Mouse (Mus musculus): ENCODE measurements around the gene Ppp1r12b.

Gene Ppp1r12b

DNA sequence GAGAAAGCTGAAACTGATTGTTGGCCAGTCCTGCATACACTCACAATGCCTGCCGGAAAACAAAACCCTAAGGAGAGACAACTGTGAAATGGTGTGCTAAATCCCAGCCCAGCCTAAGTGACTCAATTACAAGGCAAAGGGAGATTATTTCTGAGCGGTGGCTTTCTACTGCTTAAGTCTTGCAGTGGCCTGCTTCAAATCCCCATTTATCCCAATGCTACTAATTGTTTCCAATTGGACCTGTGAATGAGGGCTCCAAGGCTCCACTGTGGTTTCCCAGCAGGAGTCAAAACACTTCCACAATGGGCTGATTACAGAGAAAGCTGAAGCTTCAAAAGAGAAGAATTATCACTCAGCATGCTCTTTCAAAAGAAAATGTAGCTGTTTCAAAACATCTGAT, 95.2 kb downstream of the Ppp1r12b start:
- in situ Hi-C loops (cut with MboI; ENCODE audit: unreplicated experiment in 2 of 2), result loop anchor here (10.0 to 25.0 kb wide), 6 partner anchors 104 to 498 kb away; partner anchors contain the start of genes Lgr6 (in 2 of the 2), Tmem183a (in 2 of the 2), Ptpn7 (in 1 of the 2) and Ube2t (in 1 of the 2)

DNA sequence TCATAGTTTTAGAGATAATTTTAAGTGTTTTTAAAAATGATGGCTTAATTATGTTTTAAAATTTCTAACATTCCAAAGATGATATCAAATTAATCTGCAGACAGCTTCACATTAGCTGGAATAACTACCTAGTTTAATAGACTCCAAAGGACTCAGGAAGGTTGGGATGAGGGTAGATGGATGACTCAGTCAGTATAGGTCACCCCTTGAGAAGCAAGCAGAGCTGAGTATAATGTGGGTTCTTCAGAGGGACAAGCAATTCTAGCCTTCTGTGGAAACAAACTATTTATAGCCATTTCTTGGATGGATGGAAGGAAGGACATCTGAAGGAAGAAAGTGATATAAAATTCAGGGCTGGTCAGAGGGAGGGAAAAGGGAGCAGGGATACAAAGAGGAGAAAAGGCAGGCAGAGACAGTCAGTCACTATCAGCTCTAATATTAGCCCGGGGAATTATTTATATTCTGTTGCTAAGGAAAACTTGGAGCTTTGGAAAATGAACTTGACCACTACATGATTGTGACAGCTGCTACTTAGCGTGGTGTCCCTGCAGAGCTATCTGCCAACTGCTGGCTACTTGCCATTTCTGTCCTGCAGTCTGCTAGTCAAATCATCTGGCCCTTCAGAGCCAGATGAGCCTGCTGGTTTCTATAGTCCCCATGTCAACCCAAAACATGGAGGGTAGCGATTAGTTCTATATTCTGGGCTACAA, 97.2 kb downstream of the Ppp1r12b start:
- in situ Hi-C loops (cut with MboI; ENCODE audit: unreplicated experiment in 2 of 2), result loop anchor here (10.0 to 25.0 kb wide), 3 partner anchors 214 to 496 kb away; partner anchors contain the start of genes Lgr6 (in 1 of the 2), Syt2 (in 1 of the 2) and Tmem183a (in 1 of the 2)

DNA sequence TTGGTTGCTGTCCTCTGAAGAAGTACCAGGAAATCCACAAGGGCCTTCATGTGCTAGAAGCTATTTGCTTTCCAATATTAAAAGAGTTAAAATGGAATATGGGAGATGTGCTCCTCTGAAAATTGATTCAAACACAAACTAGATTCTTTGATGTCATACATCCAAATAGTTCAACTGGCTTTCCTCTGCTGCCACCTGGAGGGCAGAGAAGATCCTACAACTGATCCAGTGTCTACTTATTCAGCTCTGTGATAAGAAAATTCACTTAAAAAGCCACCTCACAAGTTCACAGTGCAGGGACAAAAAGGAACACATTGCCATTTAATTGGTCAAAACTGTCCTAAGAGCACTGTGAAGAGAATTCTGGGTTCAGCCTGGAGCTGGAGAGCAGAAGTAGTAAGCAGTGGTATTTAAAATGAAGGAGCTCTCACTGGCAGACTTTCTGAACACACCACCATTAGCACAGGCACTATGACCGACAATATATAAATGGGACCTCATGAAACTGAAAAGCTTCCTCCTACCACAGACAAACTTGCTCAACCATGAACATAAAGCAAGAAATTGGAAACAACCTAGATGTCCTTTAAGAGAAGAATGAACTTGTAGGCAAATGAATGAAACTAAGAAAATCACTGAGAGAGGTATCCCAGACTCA, 101.3 kb downstream of the Ppp1r12b start:
- in situ Hi-C loops (cut with MboI; ENCODE audit: unreplicated experiment in 2 of 2), result loop anchor here (5.0 to 25.0 kb wide), 4 partner anchors 107 to 492 kb away; partner anchors contain the start of genes Lgr6 (in 1 of the 2), Syt2 (in 1 of the 2) and Tmem183a (in 1 of the 2)

DNA sequence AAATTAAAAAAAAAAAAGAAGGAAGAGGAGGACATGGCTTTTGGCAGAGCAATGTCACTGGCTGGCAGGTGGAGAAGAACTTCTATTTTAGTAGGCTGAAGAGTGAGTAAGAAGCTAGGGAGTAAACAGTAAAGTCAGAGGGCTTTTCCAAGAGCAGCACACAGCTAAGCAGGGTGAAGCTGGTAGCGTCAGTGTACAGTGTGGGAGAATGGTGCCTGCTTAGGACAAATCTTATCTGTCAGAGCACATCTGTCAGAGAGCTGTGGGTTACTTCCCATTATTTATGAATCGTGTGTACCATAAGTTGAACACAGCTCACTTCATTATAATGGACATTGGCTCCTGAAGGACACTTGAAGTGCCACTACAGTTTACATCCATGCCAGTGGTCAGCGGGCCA, 102.9 kb downstream of the Ppp1r12b start:
- in situ Hi-C loops (cut with MboI; ENCODE audit: unreplicated experiment in 2 of 2), result loop anchor here (5.0 to 25.0 kb wide), 4 partner anchors 105 to 490 kb away; partner anchors contain the start of genes Lgr6 (in 1 of the 2), Syt2 (in 1 of the 2) and Tmem183a (in 1 of the 2)

DNA sequence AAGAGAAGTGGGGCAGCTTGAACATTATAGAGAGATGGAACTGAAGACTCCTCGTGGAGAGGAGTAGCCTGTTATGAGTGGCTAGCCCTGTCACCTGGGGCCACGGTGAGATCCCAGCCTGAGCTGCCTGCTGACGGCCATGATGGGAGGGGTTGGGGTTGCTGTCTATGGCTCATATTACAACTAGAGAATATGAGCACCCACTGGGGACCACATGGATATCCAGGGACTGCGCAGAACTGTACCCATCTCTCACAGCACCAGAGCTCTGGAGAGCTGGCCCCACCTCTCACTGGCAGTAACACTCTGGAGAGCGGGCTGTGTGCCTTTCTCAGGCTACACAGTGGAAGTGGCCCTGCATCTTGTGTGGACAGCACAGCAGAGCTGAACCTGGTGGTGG, 104.5 kb downstream of the Ppp1r12b start:
- in situ Hi-C loops (cut with MboI; ENCODE audit: unreplicated experiment in 2 of 2), result loop anchor here (5.0 to 25.0 kb wide), 4 partner anchors 104 to 489 kb away; partner anchors contain the start of genes Lgr6 (in 1 of the 2), Syt2 (in 1 of the 2) and Tmem183a (in 1 of the 2)

- in situ Hi-C loops (cut with MboI; ENCODE audit: unreplicated experiment in 2 of 2), result loop anchor here (5.0 to 25.0 kb wide), 4 partner anchors 103 to 488 kb away; partner anchors contain the start of genes Lgr6 (in 1 of the 2), Syt2 (in 1 of the 2) and Tmem183a (in 1 of the 2)
These were observed 105.4 kb downstream of the Ppp1r12b start for GRCm38 (mm10) chr1:134850361-134850760.

DNA sequence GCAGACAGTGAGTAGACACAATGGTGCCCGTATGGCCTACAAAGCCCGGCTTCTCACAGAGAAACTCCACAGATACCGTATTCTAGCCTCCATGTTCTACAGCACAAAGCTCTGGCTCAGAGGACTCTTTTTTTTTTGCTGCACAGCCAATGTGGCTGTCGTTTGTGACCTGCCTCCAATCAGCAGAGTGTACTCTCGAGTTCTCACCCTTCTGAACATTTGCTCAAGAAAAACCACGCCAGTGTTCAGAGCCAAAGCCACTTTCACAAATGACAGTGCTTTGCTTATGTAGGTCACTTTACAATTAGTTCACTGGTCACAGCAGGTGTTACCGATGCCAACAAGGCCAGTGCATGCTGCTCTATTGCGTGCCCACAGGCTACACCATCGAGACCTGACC, 107.9 kb downstream of the Ppp1r12b start:
- in situ Hi-C loops (cut with MboI; ENCODE audit: unreplicated experiment in 2 of 2), result loop anchor here in 1 of 2 experiments (25.0 kb wide), 1 partner anchor 336 kb away; no protein-coding TSS in a partner anchor

- in situ Hi-C loops (cut with MboI; ENCODE audit: unreplicated experiment in 2 of 2), result loop anchor here in 1 of 2 experiments (25.0 kb wide), 1 partner anchor 334 kb away; no protein-coding TSS in a partner anchor
These were observed 109.3 kb downstream of the Ppp1r12b start for GRCm38 (mm10) chr1:134846295-134846988.

GRCm38 (mm10) chr1:134843369-134843768, 112.4 kb downstream of the Ppp1r12b start:
- in situ Hi-C loops (cut with MboI; ENCODE audit: unreplicated experiment in 2 of 2), result loop anchor here in 1 of 2 experiments (25.0 kb wide), 1 partner anchor 331 kb away; no protein-coding TSS in a partner anchor

DNA sequence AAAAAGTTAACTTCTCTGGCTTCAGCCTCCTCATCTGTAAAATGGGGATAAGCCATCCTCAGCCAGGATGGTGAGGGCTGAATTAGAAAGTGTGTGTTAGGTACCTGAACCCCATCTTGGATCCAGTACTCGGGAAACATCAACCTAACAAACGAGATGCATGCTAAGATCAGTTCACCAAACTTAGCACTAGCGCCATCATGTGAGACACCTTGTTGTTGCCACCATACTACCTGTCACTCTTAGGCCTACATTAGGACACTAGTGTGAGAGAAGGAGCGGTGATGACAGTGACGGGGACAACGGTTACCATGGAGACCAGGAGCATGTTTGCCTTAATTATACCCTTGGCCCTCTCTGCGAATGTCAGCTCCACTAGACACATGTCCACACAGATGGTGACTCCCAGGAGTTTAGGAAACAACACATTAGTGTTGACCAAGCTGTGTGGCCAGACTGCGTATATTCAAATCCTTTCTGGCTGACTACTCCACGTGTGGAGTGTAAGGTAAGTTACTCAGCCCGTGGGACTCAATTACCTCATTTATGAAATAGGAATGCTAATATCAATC, 118.7 kb downstream of the Ppp1r12b start:
- in situ Hi-C loops (cut with MboI; ENCODE audit: unreplicated experiment in 2 of 2), result loop anchor here (5.0 to 25.0 kb wide), 2 partner anchors 85 to 325 kb away; no protein-coding TSS in a partner anchor

DNA sequence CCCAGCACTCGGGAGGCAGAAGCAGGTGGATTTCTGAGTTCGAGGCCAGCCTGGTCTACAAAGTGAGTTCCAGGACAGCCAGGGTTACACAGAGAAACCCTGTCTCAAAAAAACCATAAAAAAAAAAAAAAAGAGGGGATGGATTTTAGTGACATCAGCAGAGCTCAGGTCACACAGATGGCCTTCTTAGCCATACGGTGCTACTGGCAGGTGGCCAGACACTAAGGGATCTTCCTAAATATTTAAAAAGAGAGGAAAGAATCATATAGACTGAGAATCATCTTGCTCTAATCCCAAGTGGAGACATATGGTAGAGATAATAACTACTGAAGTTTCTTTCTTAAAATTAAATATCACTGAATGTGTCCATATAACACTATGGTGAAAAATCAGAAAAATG, 124.9 kb downstream of the Ppp1r12b start:
- in situ Hi-C loops (cut with MboI; ENCODE audit: unreplicated experiment in 2 of 2), result loop anchor here in 1 of 2 experiments (25.0 kb wide), 1 partner anchor 319 kb away; no protein-coding TSS in a partner anchor

DNA sequence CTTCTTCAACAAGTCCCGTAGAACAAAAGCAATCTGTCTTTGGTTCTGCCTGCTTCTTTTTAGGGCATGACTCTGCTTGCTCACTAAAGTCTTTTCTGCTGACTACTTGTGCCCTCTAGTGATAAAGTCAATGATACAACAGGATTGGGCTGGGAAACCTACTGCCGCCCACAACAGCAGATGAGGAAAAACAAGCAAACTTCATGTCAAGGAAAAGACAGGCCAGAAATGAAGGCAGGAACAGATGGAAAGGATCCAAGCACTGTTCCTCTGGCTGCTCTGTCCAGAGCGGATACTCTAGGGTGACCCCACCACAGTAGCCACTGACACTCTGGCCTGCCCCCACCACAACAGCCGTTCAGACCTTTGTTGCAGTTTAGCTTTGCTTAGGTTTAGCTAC, 126.1 kb downstream of the Ppp1r12b start:
- in situ Hi-C loops (cut with MboI; ENCODE audit: unreplicated experiment in 2 of 2), result loop anchor here in 1 of 2 experiments (25.0 kb wide), 1 partner anchor 317 kb away; no protein-coding TSS in a partner anchor

DNA sequence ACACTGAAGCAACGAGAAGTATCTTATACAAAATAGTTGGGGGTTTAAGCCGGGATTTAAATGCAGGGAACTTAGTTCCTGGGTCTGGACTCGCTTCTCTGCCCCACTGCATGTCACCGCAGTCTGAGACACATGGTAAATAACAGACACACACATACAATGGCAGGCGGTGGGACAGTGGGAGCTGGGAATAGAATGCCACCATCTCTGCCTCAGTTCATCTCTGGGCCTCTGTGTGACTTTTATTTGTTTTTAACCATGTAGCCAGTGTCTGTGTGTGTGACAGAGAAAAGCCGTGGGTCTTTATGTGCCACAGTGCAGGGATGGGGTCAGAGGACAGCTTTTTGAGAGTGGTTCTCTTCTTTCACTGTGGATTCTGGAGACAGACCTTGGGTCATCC, 130.8 kb downstream of the Ppp1r12b start:
- in situ Hi-C loops (cut with MboI; ENCODE audit: unreplicated experiment in 2 of 2), result loop anchor here in 1 of 2 experiments (25.0 kb wide), 1 partner anchor 313 kb away; no protein-coding TSS in a partner anchor

DNA sequence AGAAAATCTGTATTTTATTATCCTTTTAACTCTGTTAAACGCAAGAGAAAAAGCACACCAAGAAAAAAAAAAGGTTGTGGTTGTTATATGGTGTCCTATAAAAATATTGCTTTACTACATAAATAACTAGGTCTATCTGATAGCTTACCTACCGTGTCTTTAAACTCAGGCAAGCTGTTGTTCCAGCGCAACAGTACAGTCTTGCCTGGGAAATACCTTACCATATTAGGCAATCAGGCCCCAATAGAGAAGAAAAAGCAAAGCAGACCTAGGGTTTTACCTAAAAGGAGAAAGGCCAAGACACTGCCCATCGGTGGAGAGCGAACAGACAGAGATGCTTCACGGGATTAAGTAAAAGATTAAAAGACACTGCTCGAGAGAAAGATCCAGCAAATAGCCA, 131.9 kb downstream of the Ppp1r12b start:
- in situ Hi-C loops (cut with MboI; ENCODE audit: unreplicated experiment in 2 of 2), result no loop called here

DNA sequence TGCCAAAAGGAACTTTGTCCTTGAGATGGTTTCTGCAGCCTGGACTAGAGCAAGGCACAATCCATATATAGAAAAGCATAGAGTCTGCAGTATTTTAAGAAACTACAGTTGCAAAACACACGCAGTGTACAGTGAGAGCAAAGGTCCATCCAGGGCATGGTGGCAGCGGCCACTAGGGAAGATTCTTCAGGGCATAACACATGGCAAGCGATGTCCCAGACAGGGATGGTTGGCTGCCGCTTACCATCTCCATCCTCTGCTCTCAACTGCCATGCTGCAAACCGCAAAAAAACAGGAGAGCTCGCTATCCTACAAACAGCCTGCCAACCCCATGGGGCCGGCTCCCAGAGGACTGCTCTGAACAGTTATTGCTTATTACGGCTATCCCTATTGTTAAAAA, 132.4 kb downstream of the Ppp1r12b start:
- in situ Hi-C loops (cut with MboI; ENCODE audit: unreplicated experiment in 2 of 2), result no loop called here

- in situ Hi-C loops (cut with MboI; ENCODE audit: unreplicated experiment in 2 of 2), result no loop called here
These were observed 134.9 kb downstream of the Ppp1r12b start for GRCm38 (mm10) chr1:134820882-134821281.

- in situ Hi-C loops (cut with MboI; ENCODE audit: unreplicated experiment in 2 of 2), result no loop called here
These were observed 136.5 kb downstream of the Ppp1r12b start for GRCm38 (mm10) chr1:134819196-134819595.

DNA sequence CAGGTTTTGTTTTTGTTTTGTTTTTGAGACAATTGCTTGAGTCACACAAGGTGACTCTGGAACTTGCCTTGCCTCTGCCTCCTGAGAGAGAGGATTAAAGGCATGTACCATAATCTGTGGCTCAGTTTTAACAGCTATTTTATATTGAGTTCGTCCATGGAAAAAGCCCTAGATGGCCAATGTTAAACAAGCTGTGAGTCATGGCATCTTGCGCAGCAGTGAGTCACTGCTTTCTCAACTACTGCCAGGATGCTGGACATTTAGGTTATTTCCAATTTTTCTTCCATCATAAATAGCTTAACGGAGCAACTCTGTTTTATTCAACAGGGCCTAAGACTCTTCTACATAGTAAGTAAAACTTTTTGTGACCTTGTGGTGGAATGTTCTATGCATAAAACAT, 137.0 kb downstream of the Ppp1r12b start:
- in situ Hi-C loops (cut with MboI; ENCODE audit: unreplicated experiment in 2 of 2), result no loop called here

DNA sequence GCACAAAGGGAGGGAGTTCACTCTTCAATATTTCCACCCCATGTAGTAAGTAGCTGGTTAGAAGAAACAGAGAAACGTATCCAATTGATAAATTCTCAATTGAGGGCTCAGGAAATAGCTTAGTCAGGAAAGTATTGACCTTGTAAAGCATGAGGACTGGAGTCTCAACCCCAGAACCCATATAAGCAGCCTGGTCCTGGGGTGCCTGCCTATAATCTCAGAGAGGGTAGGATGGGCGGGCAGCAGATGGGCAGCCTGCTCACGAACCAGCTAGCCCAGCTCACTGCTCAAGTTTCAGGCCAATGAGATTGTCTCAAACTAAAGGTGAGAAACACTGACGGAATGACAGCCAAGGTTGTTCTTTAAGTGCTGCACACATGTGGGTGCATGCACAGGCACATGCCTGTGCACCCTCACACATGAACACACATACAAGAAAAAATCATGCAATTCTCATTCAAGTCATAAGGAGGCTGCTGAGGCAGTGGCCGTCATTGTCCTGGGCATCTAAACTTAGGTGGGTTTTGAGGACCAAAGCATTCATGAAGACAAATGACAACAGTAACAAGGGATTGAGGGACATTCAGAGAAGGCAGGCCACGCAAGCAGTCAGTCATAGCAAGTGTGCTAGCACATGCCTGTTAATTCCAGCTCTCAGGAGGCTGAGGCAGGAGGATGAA, 137.7 kb downstream of the Ppp1r12b start:
- in situ Hi-C loops (cut with MboI; ENCODE audit: unreplicated experiment in 2 of 2), result no loop called here

Data from v-Abl transformed pro-B cells (cell line).